Mouse (Mus musculus) stomach, postnatal 0 days (tissue): Measurements from ENCODE around the gene Eif5a2.

Experiments
- CTCF ChIP-seq: IDR thresholded peaks from 2 replicates; pipeline ENCODE4 v1.5.1; 2016; ENCODE audit warnings: antibody characterized with exemption, low read depth, mild to moderate bottlenecking, moderate library complexity
- EP300 ChIP-seq: optimal IDR thresholded peaks from 2 replicates; pipeline ENCODE3; 2016; ENCODE audit warnings: antibody characterized with exemption

GRCm38 (mm10) chr3:28781422-28781821, 346 bp downstream of the Eif5a2 start:
- TF ChIP-seq EP300 (no peak), CTCF (no peak)
